Mouse (Mus musculus) neural tube, postnatal 0 days (tissue): ENCODE measurements around the gene Ank3. TPM values are rescaled to one million over a fixed set of nuclear protein-coding genes. Genes with fewer than 3 reads are reported as not detected.

Experiments used
- polyA plus RNA-seq: library from polyadenylated mRNA; unstranded; fragments of >200 nt; fragmentation: Nextera tagmentation; extraction: Ambion mirVana; gene quantifications from 2 replicates; pipeline ENCODE4 v1.2.1, GENCODE M21; 2015

The Ank3 gene
- 63.6 and 79.3 TPM in 2 replicates for polyA plus RNA-seq

GRCm38 (mm10) chr10:69398763-69399590 lies at the start of gene Ank3:
Gene Ank3, plus strand, starts transcription at chr10:69398773.

GRCm38 (mm10) chr10:69352212-69353085 lies 46.1 kb upstream of the Ank3 start, which contains the start of gene Cdk1:
Gene Cdk1, minus strand, starts transcription at chr10:69352938.

Other genes with a start within 250 kb of the Ank3 start
- 13.2 and 13.7 TPM in 2 replicates for gene Rhobtb1, start 247.3 kb upstream of the Ank3 start, polyA plus RNA-seq
- gene A930033H14Rik, start 185.7 kb upstream of the Ank3 start, polyA plus RNA-seq = 1.7 and 2.1 TPM in 2 replicates
- gene Cdk1, start 45.8 kb upstream of the Ank3 start, polyA plus RNA-seq = 37.8 and 46.0 TPM in 2 replicates